ENCODE assay signal across 27 mouse cellular contexts in the genomic region with DNA sequence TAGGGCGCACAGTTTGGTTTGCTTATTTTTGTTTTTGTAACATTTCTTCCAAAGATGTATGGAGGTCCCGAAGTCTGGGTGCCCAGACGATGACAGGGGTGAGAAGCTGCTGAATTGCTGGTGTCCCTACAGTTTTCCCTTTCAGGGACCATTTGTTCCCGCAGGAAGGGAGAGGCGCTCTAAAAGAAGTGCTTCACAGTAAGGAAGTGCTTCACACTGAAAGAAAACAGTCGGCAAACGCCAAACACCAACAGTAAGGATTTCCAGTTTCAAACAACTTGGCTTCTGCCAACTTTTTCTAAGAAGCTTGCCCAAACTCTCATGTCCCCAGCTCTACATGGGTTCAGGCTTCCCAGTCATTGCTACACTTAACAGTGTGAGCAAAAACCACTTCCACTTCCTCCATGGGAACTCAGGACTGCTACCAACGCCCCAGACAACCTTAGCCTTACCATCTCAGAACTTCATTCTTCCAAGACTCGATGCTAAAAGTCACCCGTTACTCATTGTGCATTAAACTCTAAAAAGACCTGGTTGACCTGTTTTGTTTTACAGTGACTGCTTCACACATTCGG.
DNase-seq lines count a peak whose midpoint lies in the region; ATAC-seq and TF ChIP-seq lines count a peak whose summit lies in the region.
"Had no signal": no experiment of that assay in that cellular context is flagged by ENCODE, and none has a peak within 500 bp of the region (broad histone marks: within the 10 kb centered on the region; RNA-seq: fewer than 3 reads in every experiment).

No protein-coding gene starts in this region.

- no peak overlapping the region for H3K4me3 ChIP-seq in heart, adult 2 months
- H3K4me3 ChIP-seq in heart, postnatal 0 days (ENCODE audit: low read depth, low read length), result no peak overlapping the region
- no peak overlapping the region for H3K4me3 ChIP-seq in midbrain, embryonic 10.5 days
- no peak overlapping the region for H3K4me3 ChIP-seq in midbrain, embryonic 16.5 days (ENCODE audit: low read depth, low read length)
- H3K4me3 ChIP-seq: embryonic facial prominence, embryonic 13.5 days; forebrain, embryonic 10.5 days; forebrain, embryonic 15.5 days; heart, embryonic 15.5 days; hindbrain, embryonic 13.5 days; limb, embryonic 12.5 days; myocyte; neural tube, embryonic 12.5 days had no signal

- H3K9ac ChIP-seq in heart, adult 2 months (ENCODE audit: low read depth, low read length), result no peak overlapping the region
- no peak overlapping the region for H3K9ac ChIP-seq in heart, postnatal 0 days (replicated peaks; ENCODE audit: low read depth, low read length)
- no peak overlapping the region for H3K9ac ChIP-seq in midbrain, embryonic 16.5 days (ENCODE audit: low read depth, low read length)
- H3K9ac ChIP-seq: embryonic facial prominence, embryonic 13.5 days; forebrain, embryonic 15.5 days; heart, embryonic 15.5 days; hindbrain, embryonic 13.5 days; limb, embryonic 12.5 days; neural tube, embryonic 12.5 days had no signal

- no peak for TF ChIP-seq POLR2A in heart, adult 2 months (IDR thresholded peaks at IDR 0.05; ENCODE audit: insufficient read depth, low read depth, low read length)

- 47% methylated on average over 11 of the region's 11 CpGs for WGBS in heart, adult 2 months
- 58% methylated on average over 11 of the region's 11 CpGs for WGBS in heart, postnatal 0 days
- WGBS in midbrain, embryonic 10.5 days, result 77% methylated on average over 11 of the region's 11 CpGs
- 84% methylated on average over 11 of the region's 11 CpGs for WGBS in midbrain, embryonic 16.5 days

- peaks cover 9% of the 10 kb centered on the region for H3K36me3 ChIP-seq in heart, adult 2 months (ENCODE audit: control insufficient read depth, insufficient read depth, low read length)
- peaks cover 48% of the 10 kb centered on the region for H3K36me3 ChIP-seq in heart, postnatal 0 days (replicated peaks; ENCODE audit: control insufficient read depth, insufficient read depth, low read length)
- no peaks in the 10 kb centered on the region for H3K36me3 ChIP-seq in midbrain, embryonic 10.5 days
- no peaks in the 10 kb centered on the region for H3K36me3 ChIP-seq in midbrain, embryonic 16.5 days (ENCODE audit: control insufficient read depth, insufficient read depth, low read length)
- H3K36me3 ChIP-seq: forebrain, embryonic 15.5 days; G1E; hindbrain, embryonic 13.5 days; neural tube, embryonic 12.5 days had no signal

- H3K27ac ChIP-seq in heart, adult 2 months, result no peak overlapping the region
- H3K27ac ChIP-seq in heart, postnatal 0 days (ENCODE audit: low read depth), result peak overlapping the region; percentile 14; the same call in 1 of the 2 replicates
- no peak overlapping the region for H3K27ac ChIP-seq in midbrain, embryonic 10.5 days (replicated peaks)
- no peak overlapping the region for H3K27ac ChIP-seq in midbrain, embryonic 16.5 days (ENCODE audit: low read length)
- H3K27ac ChIP-seq: embryonic facial prominence, embryonic 13.5 days; forebrain, embryonic 10.5 days; forebrain, embryonic 15.5 days; hindbrain, embryonic 13.5 days; limb, embryonic 12.5 days; macrophage; neural tube, embryonic 12.5 days had no signal

- H3K79me2 ChIP-seq in heart, adult 2 months (replicated peaks; ENCODE audit: control insufficient read depth, insufficient read depth, low read length), result no peaks in the 10 kb centered on the region

- no peak for TF ChIP-seq CTCF in heart, adult 2 months (IDR thresholded peaks at IDR 0.05)
- no peak for TF ChIP-seq CTCF in heart, postnatal 0 days (IDR thresholded peaks at IDR 0.05; ENCODE audit: low read depth)

- intact Hi-C loops in heart, adult 2 months (cut with DNase I), result no loop called here
- intact Hi-C loops in heart, postnatal 10 days (cut with DNase I), result no loop called here

- no peak for TF ChIP-seq EP300 in heart, adult 2 months (IDR thresholded peaks at IDR 0.05; ENCODE audit: insufficient read depth, low read depth, low read length)
- TF ChIP-seq EP300 in heart, postnatal 0 days (IDR thresholded peaks at IDR 0.05; ENCODE audit: low read depth), result no peak

- H3K27me3 ChIP-seq in heart, adult 2 months (ENCODE audit: control insufficient read depth, insufficient read depth, low read length), result no peaks in the 10 kb centered on the region
- H3K27me3 ChIP-seq in heart, postnatal 0 days (ENCODE audit: control insufficient read depth, insufficient read depth, low read length), result no peaks in the 10 kb centered on the region
- H3K27me3 ChIP-seq in midbrain, embryonic 10.5 days (ENCODE audit: low read depth, poor library complexity, severe bottlenecking), result no peaks in the 10 kb centered on the region
- no peaks in the 10 kb centered on the region for H3K27me3 ChIP-seq in midbrain, embryonic 16.5 days (ENCODE audit: control insufficient read depth, insufficient read depth, low read depth, low read length)
- H3K27me3 ChIP-seq: embryonic facial prominence, embryonic 13.5 days; forebrain, embryonic 15.5 days; heart, embryonic 15.5 days; hindbrain, embryonic 13.5 days; limb, embryonic 12.5 days; neural tube, embryonic 12.5 days had no signal

- DNase-seq in heart, adult 18-20 months, result peak; percentile 10 to 32
- no peak for DNase-seq in heart, adult 2 months
- no peak for DNase-seq in heart, postnatal 0 days (ENCODE audit: low spot score)
- no peak for DNase-seq in heart, postnatal 10 days
- DNase-seq in midbrain, embryonic 10.5 days (ENCODE audit: low spot score), result peak; percentile 5
- no peak for DNase-seq in kidney, adult 11 months
- DNase-seq in adrenal gland, adult 18-20 months (ENCODE audit: low spot score in 2 of 2), result no peak
- DNase-seq: cerebellum, adult 9-10 months; gastrocnemius, postnatal 25 days; kidney, postnatal 14 days; right cerebral cortex, adult 18-20 months; spleen, adult 18-20 months; thymus, postnatal 14 days had no signal

- H3K4me2 ChIP-seq in heart, postnatal 0 days (ENCODE audit: low read depth, low read length), result no peak overlapping the region
- no peak overlapping the region for H3K4me2 ChIP-seq in midbrain, embryonic 16.5 days (ENCODE audit: low read length)
- H3K4me2 ChIP-seq: embryonic facial prominence, embryonic 13.5 days; forebrain, embryonic 15.5 days; heart, embryonic 15.5 days; hindbrain, embryonic 13.5 days; limb, embryonic 12.5 days; liver, embryonic 11.5 days; midbrain, embryonic 11.5 days; neural tube, embryonic 12.5 days had no signal

- peaks cover 6% of the 10 kb centered on the region; the same call in 1 of the 2 replicates for H3K4me1 ChIP-seq in heart, adult 2 months (ENCODE audit: control insufficient read depth, insufficient read depth, low read length)
- peaks cover 25% of the 10 kb centered on the region for H3K4me1 ChIP-seq in heart, postnatal 0 days (ENCODE audit: control insufficient read depth, insufficient read depth)
- peaks cover 7% of the 10 kb centered on the region for H3K4me1 ChIP-seq in midbrain, embryonic 10.5 days
- H3K4me1 ChIP-seq in midbrain, embryonic 16.5 days (ENCODE audit: control insufficient read depth, insufficient read depth, low read length), result no peaks in the 10 kb centered on the region

- ATAC-seq in heart, postnatal 0 days (ENCODE audit: insufficient read depth, low read depth), result no peak
- no peak for ATAC-seq in midbrain, embryonic 16.5 days
- ATAC-seq: forebrain, embryonic 15.5 days; intestine, postnatal 0 days had no signal

- no peaks in the 10 kb centered on the region for H3K9me3 ChIP-seq in heart, postnatal 0 days (replicated peaks; ENCODE audit: control insufficient read depth, low read length)
- no peaks in the 10 kb centered on the region for H3K9me3 ChIP-seq in midbrain, embryonic 10.5 days (replicated peaks)
- H3K9me3 ChIP-seq in midbrain, embryonic 16.5 days (replicated peaks; ENCODE audit: control insufficient read depth, low read length, poor library complexity, severe bottlenecking), result no peaks in the 10 kb centered on the region
- H3K9me3 ChIP-seq: embryonic facial prominence, embryonic 13.5 days; forebrain, embryonic 10.5 days; forebrain, embryonic 15.5 days; heart, embryonic 15.5 days; hindbrain, embryonic 13.5 days; limb, embryonic 12.5 days; neural tube, embryonic 12.5 days had no signal

Comparison
In these comparisons a context has a peak if more than half of its experiments do, and no peak if none do; other contexts are left out.
1. DNase-seq: peak in heart, adult 18-20 months (2 of 2) and midbrain, embryonic 10.5 days (single experiment); none in heart, adult 2 months (0 of 2), heart, postnatal 0 days (single experiment), heart, postnatal 10 days (0 of 2), kidney, adult 11 months (single experiment) and adrenal gland, adult 18-20 months (0 of 2).